Mouse (Mus musculus): ENCODE results near the gene Abi2.
"Not testable (repeated sequence)": the region's sequence is repeated elsewhere in the genome, so short reads cannot be mapped to it uniquely, and the experiment has no call there.

Abi2 gene

GRCm38 (mm10) chr1:60409168-60409828, at the start of gene Abi2:
Abi2 (plus strand) TSS chr1:60409619.
- in situ Hi-C loops (cut with MseI, MboI): no loop called here

DNA sequence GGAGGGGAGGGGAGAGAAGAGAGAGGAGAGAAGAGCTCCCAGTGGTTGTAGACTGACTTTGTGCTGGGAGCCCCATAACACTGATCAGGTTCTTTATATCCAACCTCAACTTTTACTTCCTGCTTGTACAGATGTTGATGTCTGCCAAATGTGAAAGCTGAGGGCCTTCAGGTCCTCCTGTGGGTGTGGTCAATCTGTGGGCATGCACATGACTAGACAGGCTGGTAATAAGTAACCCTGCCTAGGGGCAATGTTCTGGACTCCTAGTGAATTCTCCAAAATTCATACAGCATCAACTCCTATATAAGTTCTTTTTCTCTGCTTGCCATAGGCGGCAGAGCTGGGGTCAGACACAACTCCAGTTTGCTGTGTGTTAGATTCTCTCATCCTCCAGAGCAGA, 47.8 kb upstream of the Abi2 start:
- in situ Hi-C loops (cut with MseI, MboI): no loop called here

GRCm38 (mm10) chr1:60376556-60376955, 32.9 kb upstream of the Abi2 start:
- in situ Hi-C loops (cut with MseI, MboI): no loop called here

DNA sequence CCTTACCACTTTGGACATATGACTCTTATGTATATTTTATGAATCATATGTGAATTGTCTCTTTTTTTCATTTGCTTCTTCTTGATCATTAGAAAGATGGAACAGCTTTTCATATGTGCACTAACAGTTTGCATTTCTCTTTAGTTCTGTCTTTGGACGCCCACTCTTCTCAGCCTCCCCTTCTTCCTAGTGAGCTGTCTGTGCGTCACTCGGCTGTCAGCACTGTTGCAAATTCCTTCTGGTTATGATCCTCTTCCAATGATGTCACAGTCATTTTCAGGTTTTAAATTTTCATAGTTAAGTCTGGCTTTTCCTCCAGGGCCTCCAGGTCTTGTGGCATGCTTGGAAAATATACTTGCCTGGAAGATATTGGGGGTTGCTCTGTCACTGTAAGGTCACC, 27.5 kb upstream of the Abi2 start:
- in situ Hi-C loops (cut with MseI, MboI): no loop called here

DNA sequence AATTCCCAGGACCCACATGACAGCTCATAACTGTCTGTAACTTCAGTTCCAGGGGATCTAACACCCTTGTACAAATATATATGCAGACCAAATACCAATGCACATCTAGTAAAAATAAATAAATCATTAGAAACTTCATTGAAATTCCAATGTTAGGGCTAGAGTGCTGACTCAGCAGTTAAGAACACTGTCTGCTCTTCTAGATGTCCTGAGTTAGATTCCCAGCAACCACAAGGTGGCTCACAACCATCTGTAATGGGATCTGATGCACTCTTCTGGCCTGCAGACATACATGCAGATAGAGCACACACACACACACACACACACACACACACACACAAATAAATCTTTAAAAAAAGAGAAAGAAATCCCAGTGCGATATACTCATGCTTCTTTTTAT, 4.6 kb upstream of the Abi2 start:
- in situ Hi-C loops (cut with MseI, MboI): no loop called here

- in situ Hi-C loops (cut with MseI, MboI): no loop called here
These were observed 785 bp upstream of the Abi2 start for GRCm38 (mm10) chr1:60408501-60409167.

DNA sequence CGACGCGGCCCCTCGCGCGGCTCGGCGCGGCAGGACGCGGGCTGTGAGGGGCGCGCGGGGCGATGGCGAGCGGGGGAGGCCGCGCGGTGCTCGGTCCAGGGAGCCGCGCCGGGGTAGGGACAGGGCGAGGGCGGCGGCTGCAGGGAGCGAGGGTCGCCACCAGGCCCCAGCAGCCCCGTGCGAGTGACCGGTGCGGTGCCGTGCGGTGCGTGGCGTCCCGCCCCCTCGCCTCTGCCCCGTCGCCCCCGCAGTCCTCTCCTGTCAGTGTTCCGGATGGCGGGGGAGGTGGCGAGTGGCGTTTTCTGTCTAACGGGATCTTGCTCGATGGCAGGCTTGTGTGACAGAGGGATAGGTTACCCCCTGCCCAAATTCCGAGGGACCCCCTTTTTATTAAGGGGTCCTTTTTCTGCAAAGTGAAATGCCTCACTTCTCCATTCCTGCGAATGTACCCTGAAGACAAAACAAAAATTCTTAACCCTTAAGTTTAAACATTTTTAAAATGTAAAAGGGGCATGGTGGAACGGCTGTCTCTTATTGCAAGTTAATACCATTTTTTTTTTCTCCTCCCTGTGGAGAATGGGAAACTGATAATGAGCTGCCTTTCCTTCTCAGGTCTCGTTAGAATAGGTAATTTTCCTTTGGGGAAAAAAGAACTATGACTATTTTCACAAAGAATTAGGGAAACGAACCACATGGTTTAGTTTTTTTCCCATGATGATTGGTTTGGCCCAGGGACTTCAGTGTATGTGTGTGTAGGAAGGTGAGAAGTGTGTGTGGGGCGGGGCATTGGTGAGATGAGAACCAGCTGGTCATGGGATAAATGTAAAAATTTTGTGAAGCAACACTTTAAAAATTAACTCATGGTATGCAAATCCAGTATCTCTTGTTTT, 754 bp downstream of the Abi2 start:
- in situ Hi-C loops (cut with MseI, MboI): no loop called here

GRCm38 (mm10) chr1:60416724-60417123, 7.3 kb downstream of the Abi2 start:
- in situ Hi-C loops (cut with MseI, MboI): no loop called here

DNA sequence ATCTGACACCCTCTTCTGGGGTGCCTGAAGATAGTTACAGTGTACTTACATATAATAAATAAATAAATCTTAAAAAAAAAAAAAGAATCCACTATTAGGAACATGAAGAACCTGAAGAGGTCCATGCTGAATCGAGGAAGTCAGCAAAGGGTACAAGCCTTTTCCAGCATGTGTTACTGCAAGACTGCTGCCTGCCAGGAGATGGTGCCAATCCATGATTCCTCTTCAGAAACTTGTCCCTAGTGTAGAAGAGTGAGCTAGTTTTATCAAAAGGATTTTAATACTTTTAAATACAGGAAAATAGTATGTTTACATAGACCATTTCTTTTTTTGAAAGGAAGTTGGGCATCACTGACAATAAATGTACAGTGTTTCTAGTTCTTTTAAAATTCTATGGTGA, 14.5 kb downstream of the Abi2 start:
- in situ Hi-C loops (cut with MseI, MboI): no loop called here

DNA sequence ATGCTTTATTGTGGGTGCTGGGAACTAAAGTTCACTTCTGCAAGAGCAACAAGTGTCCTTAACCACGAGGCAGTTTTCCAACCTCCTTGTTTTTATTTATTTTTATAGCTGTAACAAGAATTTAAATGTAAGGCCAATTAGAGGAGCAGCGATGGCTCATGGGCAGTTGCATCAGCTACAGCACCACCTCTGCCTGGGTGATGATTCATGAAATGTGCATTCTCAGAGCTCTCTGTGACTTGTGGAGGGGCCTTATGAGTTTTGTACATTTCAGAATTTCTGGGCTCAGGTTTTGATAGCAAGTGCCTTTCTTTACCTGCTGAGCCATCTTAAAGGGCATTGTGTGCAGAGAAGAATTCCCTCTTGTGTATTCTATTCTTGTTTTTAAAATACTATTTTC, 18.9 kb downstream of the Abi2 start:
- in situ Hi-C loops (cut with MseI, MboI): no loop called here

- in situ Hi-C loops (cut with MseI, MboI): no loop called here
These were observed 19.5 kb downstream of the Abi2 start for GRCm38 (mm10) chr1:60428932-60429331.

GRCm38 (mm10) chr1:60431531-60431930, 22.1 kb downstream of the Abi2 start:
- in situ Hi-C loops (cut with MseI, MboI): no loop called here

- in situ Hi-C loops (cut with MseI, MboI): no loop called here
These were observed 23.1 kb downstream of the Abi2 start for GRCm38 (mm10) chr1:60432497-60432896.

DNA sequence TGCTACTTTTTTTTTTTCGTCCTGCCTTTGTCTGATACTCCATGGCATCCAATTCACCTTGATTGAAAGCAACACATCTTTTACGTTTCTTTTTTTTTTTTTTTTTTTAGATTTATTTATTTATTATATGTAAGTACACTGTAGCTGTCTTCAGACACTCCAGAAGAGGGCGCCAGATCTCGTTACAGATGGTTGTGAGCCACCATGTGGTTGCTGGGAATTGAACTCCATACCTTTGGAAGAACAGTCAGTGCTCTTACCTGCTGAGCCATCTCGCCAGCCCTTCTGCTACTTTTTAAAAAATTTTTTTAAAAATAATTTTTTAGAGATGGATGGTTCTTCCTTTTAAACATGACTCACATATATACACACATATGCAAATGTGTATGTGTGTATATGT, 32.0 kb downstream of the Abi2 start:
- in situ Hi-C loops (cut with MseI, MboI): not testable (repeated sequence)

DNA sequence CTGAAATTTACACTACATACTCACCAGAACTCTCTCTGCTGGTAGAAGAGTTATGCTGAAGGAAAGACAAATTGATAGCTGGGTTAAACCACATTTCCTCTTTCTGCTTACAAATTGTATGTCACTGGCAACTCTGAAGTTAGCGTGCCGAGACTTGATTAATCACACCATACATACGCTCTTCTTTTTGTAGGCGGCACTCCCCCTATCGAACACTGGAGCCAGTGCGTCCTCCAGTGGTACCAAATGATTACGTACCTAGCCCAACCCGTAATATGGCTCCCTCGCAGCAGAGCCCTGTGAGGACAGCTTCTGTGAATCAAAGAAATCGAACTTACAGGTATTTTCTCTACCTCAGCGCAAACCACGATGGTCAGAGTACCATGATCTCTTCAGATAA, 37.6 kb downstream of the Abi2 start:
- in situ Hi-C loops (cut with MseI, MboI): no loop called here

GRCm38 (mm10) chr1:60449896-60450295, 40.5 kb downstream of the Abi2 start:
- in situ Hi-C loops (cut with MseI, MboI): no loop called here

- in situ Hi-C loops (cut with MseI, MboI): no loop called here
These were observed 51.2 kb downstream of the Abi2 start for GRCm38 (mm10) chr1:60460623-60461022.

DNA sequence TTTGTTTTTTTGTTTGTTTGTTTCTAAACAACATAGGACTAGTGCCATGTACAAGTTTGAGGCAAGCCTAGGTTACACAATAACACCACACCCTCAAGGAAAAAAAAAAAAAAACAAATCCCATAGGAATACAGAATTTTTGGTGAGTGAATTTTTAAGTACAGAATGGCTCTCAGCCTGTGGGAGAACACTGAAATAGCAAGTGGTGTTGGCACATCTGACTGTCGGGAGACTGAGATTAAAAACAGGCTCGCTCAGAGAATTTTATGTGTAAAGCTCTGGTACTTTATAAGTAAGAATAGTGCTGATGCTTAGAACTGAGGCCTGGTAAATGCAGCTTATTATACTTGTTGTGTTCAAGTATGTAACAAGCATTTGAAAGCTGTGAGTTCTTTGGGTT, 60.1 kb downstream of the Abi2 start:
- in situ Hi-C loops (cut with MseI, MboI): no loop called here

- in situ Hi-C loops (cut with MseI, MboI): no loop called here
These were observed 61.1 kb downstream of the Abi2 start for GRCm38 (mm10) chr1:60470541-60470940.

DNA sequence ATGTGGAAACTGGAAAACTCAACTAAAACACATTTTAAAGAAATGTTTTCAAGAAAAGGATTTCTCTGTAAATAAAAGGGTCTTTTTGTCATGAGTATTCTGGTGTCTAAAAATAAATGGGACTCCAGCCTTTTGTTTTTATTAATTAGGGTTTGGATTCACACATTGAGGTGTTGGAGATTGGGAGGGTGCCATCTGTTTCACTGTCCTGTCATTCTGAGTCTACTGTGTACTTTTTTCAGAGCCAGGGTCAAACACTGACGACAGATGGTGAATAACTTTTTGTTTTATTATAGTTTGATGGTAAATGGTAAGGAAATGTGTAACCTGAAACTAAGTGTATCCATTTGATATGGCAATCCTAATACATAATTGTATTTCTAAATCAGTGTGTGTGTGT, 72.1 kb downstream of the Abi2 start:
- in situ Hi-C loops (cut with MseI, MboI): no loop called here

DNA sequence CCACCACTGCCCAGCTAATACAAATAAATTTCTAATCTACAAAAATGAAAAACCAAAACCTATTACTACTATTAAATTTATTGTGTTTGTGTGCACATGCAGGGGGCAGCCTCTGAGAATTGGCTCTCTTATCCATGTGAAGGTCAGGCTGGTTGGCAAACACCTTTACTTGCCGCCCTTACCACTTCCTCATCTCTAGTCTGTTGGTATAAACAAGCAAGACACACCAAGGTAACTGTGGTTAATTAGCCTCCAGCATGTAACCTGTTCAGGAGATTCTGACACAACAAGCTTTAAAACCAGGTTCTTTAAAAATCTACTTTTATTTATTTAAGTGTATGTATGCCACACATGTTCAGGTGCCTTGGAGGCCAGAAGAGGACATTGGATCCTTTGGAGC, 73.5 kb downstream of the Abi2 start:
- in situ Hi-C loops (cut with MseI, MboI): no loop called here

- in situ Hi-C loops (cut with MseI, MboI): no loop called here
These were observed 76.2 kb downstream of the Abi2 start for GRCm38 (mm10) chr1:60485649-60486048.

DNA sequence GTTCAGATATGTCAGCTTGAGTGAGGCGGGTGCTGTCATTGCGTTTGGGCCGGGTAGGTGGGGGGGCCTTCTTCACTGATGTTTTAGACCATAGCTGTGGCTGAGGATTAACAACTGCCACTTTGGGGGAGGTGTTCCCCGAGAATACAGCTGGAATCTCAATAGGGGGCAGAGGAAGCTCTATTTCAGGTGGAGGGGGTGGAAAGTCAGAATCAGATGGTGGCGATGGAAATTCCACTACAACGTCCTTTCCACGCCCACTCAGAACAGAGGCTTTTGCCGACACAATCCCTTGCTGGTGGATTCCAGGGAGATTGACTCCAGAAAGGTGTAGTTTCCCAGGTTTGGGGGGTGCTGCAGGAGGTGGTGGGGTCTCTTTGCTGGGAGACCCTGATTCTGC, 79.2 kb downstream of the Abi2 start:
- in situ Hi-C loops (cut with MseI, MboI): no loop called here
